In the genomic region with DNA sequence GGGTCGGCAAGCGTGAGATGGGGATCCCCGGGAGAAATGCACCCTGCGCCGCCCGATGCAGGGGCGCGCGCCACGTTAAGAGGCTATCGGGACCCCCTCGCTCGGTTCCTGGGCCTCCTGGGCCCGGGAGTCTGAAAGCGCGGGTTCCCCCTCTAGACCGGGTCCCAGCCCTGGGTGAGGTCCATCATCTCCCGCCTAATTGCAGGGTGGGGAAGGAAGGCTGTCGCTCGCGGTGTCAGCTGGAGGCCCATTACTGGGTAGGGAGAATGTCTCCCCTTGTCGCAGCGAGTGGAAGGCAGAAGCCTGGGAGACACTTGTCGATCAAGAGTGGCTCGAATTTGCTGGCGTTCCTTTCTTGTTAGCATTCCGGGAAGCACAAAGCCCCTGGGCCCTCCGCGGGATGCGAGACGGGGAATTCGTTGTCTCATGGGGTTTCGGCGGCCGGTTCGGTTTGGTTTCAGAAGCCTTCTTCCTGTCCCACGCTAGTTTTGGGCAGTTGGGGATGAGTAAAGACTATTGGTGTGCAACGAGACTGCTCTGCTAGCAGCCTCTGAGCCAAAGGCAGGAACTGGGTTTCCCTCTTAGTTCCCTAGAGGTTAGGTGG, we compare ENCODE assay signal across 8 mouse cellular contexts. TPM values are rescaled to one million over a fixed set of nuclear protein-coding genes. Genes with fewer than 3 reads are reported as not detected.
DNase-seq lines count a peak whose midpoint lies in the region; ATAC-seq and TF ChIP-seq lines count a peak whose summit lies in the region.

No protein-coding gene starts in this region.

- no peak for ATAC-seq in embryonic facial prominence, embryonic 13.5 days (ENCODE audit: insufficient number of reproducible peaks, insufficient read depth, low FRiP score, low TSS enrichment, low read depth)
- ATAC-seq in hindbrain, embryonic 15.5 days (ENCODE audit: low FRiP score, low read depth): peak; percentile 2; the same call in 1 of the 2 replicates
- peak; percentile 51; the same call in 1 of the 2 replicates for ATAC-seq in midbrain, embryonic 13.5 days

- H3K4me3 ChIP-seq in E14TG2a.4 (replicated peaks; ENCODE audit: low read length): peak overlapping the region; percentile 99
- H3K4me3 ChIP-seq in embryonic facial prominence, embryonic 13.5 days: peak overlapping the region; percentile 76
- peak overlapping the region; percentile 55 for H3K4me3 ChIP-seq in hindbrain, embryonic 15.5 days
- peak overlapping the region; percentile 55 for H3K4me3 ChIP-seq in midbrain, embryonic 13.5 days (replicated peaks)

- peak overlapping the region; percentile 99 for H3K4me2 ChIP-seq in embryonic facial prominence, embryonic 13.5 days
- peak overlapping the region; percentile 98 for H3K4me2 ChIP-seq in hindbrain, embryonic 15.5 days
- peak overlapping the region; percentile 98 for H3K4me2 ChIP-seq in midbrain, embryonic 13.5 days (replicated peaks)

- WGBS in embryonic facial prominence, embryonic 13.5 days: 1% methylated on average over 38 of the region's 38 CpGs
- under 1% methylated on average over 35 of the region's 38 CpGs for WGBS in hindbrain, embryonic 15.5 days
- under 1% methylated on average over 24 of the region's 38 CpGs for WGBS in midbrain, embryonic 13.5 days

- peaks cover 44% of the 10 kb centered on the region for H3K36me3 ChIP-seq in E14TG2a.4 (ENCODE audit: insufficient read depth, low read length)
- no peaks in the 10 kb centered on the region for H3K36me3 ChIP-seq in embryonic facial prominence, embryonic 13.5 days
- no peaks in the 10 kb centered on the region for H3K36me3 ChIP-seq in hindbrain, embryonic 15.5 days
- peaks cover 3% of the 10 kb centered on the region; the same call in 1 of the 2 replicates for H3K36me3 ChIP-seq in midbrain, embryonic 13.5 days

- TF ChIP-seq CTCF in E14TG2a.4 (conservative IDR thresholded peaks at IDR 0.05; ENCODE audit: low read length): no peak

- peaks cover 66% of the 10 kb centered on the region for H3K4me1 ChIP-seq in E14TG2a.4 (replicated peaks; ENCODE audit: low read depth, low read length)
- peaks cover 26% of the 10 kb centered on the region for H3K4me1 ChIP-seq in embryonic facial prominence, embryonic 13.5 days
- peaks cover 13% of the 10 kb centered on the region for H3K4me1 ChIP-seq in hindbrain, embryonic 15.5 days (replicated peaks)
- H3K4me1 ChIP-seq in midbrain, embryonic 13.5 days (replicated peaks): peaks cover 23% of the 10 kb centered on the region

- peak overlapping the region; percentile 51; the same call in 1 of the 2 replicates for H3K27ac ChIP-seq in embryonic facial prominence, embryonic 13.5 days
- H3K27ac ChIP-seq in hindbrain, embryonic 15.5 days (replicated peaks): no peak overlapping the region
- H3K27ac ChIP-seq in midbrain, embryonic 13.5 days: no peak overlapping the region

- no peaks in the 10 kb centered on the region for H3K27me3 ChIP-seq in E14TG2a.4 (ENCODE audit: insufficient read depth, low read length)
- H3K27me3 ChIP-seq in embryonic facial prominence, embryonic 13.5 days: no peaks in the 10 kb centered on the region
- H3K27me3 ChIP-seq in hindbrain, embryonic 15.5 days: 0 out of 2 replicates have a peak, but pooled peaks cover 5% of the 10 kb centered on the region
- H3K27me3 ChIP-seq in midbrain, embryonic 13.5 days: 0 out of 2 replicates have a peak, but pooled peaks cover 5% of the 10 kb centered on the region

- peak overlapping the region; percentile 79 for H3K9ac ChIP-seq in embryonic facial prominence, embryonic 13.5 days
- H3K9ac ChIP-seq in hindbrain, embryonic 15.5 days: peak overlapping the region; percentile 10
- peak overlapping the region; percentile 66 for H3K9ac ChIP-seq in midbrain, embryonic 13.5 days (replicated peaks)

- DNase-seq in gastrocnemius, postnatal 4 days (ENCODE audit: low spot score in 2 of 2): peak; percentile 18 to 27
- no peak for DNase-seq in gastrocnemius, adult 18-20 months (ENCODE audit: low spot score)
- no peak for DNase-seq in frontal cortex, adult 2 months (ENCODE audit: extremely low spot score in 1 of 2, low spot score in 1 of 2)
- DNase-seq in left cerebral cortex, adult 9 months (ENCODE audit: low spot score in 2 of 2): no peak

- no peaks in the 10 kb centered on the region for H3K9me3 ChIP-seq in E14TG2a.4 (ENCODE audit: low read length)
- no peaks in the 10 kb centered on the region for H3K9me3 ChIP-seq in embryonic facial prominence, embryonic 13.5 days
- no peaks in the 10 kb centered on the region for H3K9me3 ChIP-seq in hindbrain, embryonic 15.5 days
- no peaks in the 10 kb centered on the region for H3K9me3 ChIP-seq in midbrain, embryonic 13.5 days

RNA-seq across cellular contexts. Expression of gene Mybl2, which starts 0.5 kb away (rescaled TPM):
- 10 to 100 TPM; 10.6 TPM for total RNA-seq in gastrocnemius, postnatal 4 days (2021)
- total RNA-seq in gastrocnemius, adult 18-20 months (2021): under 1 TPM; 0.12 to 0.25 TPM
- polyA plus RNA-seq in embryonic facial prominence, embryonic 13.5 days (2015; fragmentation: Nextera tagmentation; extraction: Ambion mirVana): 24.7 and 31.3 TPM in 2 replicates
- polyA plus RNA-seq in hindbrain, embryonic 15.5 days (2015; fragmentation: Nextera tagmentation; extraction: Ambion mirVana): 5.3 and 6.7 TPM in 2 replicates
- 10.8 and 12.4 TPM in 2 replicates for polyA plus RNA-seq in midbrain, embryonic 13.5 days (2015; fragmentation: Nextera tagmentation; extraction: Ambion mirVana)
- polyA plus RNA-seq in frontal cortex, adult 2 months (2012; rRNA removed): 1.8 and 2.6 TPM in 2 replicates

RNA-seq across cellular contexts. Expression of gene Gtsf1l, which starts 32.7 kb away (rescaled TPM):
- total RNA-seq in gastrocnemius, postnatal 4 days (2021): not detected
- total RNA-seq in gastrocnemius, adult 18-20 months (2021): not detected
- polyA plus RNA-seq in embryonic facial prominence, embryonic 13.5 days (2015; fragmentation: Nextera tagmentation; extraction: Ambion mirVana): not detected in 2 replicates
- 0.20 TPM in 1 of 2 replicates, not detected in the other for polyA plus RNA-seq in hindbrain, embryonic 15.5 days (2015; fragmentation: Nextera tagmentation; extraction: Ambion mirVana)
- polyA plus RNA-seq in midbrain, embryonic 13.5 days (2015; fragmentation: Nextera tagmentation; extraction: Ambion mirVana): not detected in 2 replicates
- not detected in 2 replicates for polyA plus RNA-seq in frontal cortex, adult 2 months (2012; rRNA removed)

RNA-seq across cellular contexts. Expression of gene Ift52, which starts 37.8 kb away (rescaled TPM):
- 10 to 100 TPM; 21.1 to 21.5 TPM for total RNA-seq in gastrocnemius, postnatal 4 days (2021)
- total RNA-seq in gastrocnemius, adult 18-20 months (2021): 10 to 100 TPM; 15.7 to 16.7 TPM
- polyA plus RNA-seq in embryonic facial prominence, embryonic 13.5 days (2015; fragmentation: Nextera tagmentation; extraction: Ambion mirVana): 53.8 and 57.0 TPM in 2 replicates
- polyA plus RNA-seq in hindbrain, embryonic 15.5 days (2015; fragmentation: Nextera tagmentation; extraction: Ambion mirVana): 35.6 and 37.8 TPM in 2 replicates
- 47.0 and 48.5 TPM in 2 replicates for polyA plus RNA-seq in midbrain, embryonic 13.5 days (2015; fragmentation: Nextera tagmentation; extraction: Ambion mirVana)
- polyA plus RNA-seq in frontal cortex, adult 2 months (2012; rRNA removed): 32.9 and 34.3 TPM in 2 replicates

Comparison
In these comparisons a context has a peak if more than half of its experiments do, and no peak if none do; other contexts are left out.
1. DNase-seq: peak in gastrocnemius, postnatal 4 days (2 of 2); none in gastrocnemius, adult 18-20 months (single experiment), frontal cortex, adult 2 months (0 of 2) and left cerebral cortex, adult 9 months (0 of 2).
2. H3K9ac ChIP-seq: peak in every context shown above with its lines; median percentile 79 in embryonic facial prominence, embryonic 13.5 days; 66 in midbrain, embryonic 13.5 days; 10 in hindbrain, embryonic 15.5 days.
3. Peak in every context shown above with its lines, with median percentiles within 50 percentile points of each other: H3K4me3 ChIP-seq and H3K4me2 ChIP-seq.